In genomic region chr3:49788296-49788695, GRCm38 (mm10) we compare ENCODE assay signal across 25 mouse cellular contexts.
"Had no signal": no experiment of that assay in that cellular context is flagged by ENCODE, and none has a peak within 500 bp of the region (broad histone marks: within the 10 kb centered on the region; RNA-seq: fewer than 3 reads in every experiment).

No protein-coding gene starts in this region.

- H3K9ac ChIP-seq: heart, embryonic 13.5 days; heart, embryonic 15.5 days; hindbrain, embryonic 15.5 days; limb, embryonic 12.5 days; liver, embryonic 13.5 days; liver, embryonic 15.5 days had no signal

- H3K27ac ChIP-seq: heart, adult 2 months; heart, embryonic 13.5 days; heart, embryonic 15.5 days; hindbrain, embryonic 15.5 days; hindbrain, postnatal 0 days; layer of hippocampus, adult 2 months; left cerebral cortex, adult 2 months; limb, embryonic 10.5 days; limb, embryonic 12.5 days; liver, embryonic 13.5 days; liver, embryonic 15.5 days had no signal

- DNase-seq: gastrocnemius, postnatal 14 days; gastrocnemius, postnatal 36 days; heart, adult 11 months; heart, adult 2 months; heart, postnatal 14 days; heart, postnatal 36 days; kidney, adult 11 months; kidney, adult 2 months; kidney, postnatal 10 days; kidney, postnatal 25 days; kidney, postnatal 4 days; liver; liver, embryonic 13.5 days had no signal

- ATAC-seq: hindbrain, postnatal 0 days; intestine, embryonic 16.5 days had no signal

- H3K4me3 ChIP-seq: heart, adult 2 months; heart, embryonic 13.5 days; heart, embryonic 15.5 days; hindbrain, embryonic 15.5 days; layer of hippocampus, adult 2 months; left cerebral cortex, adult 2 months; limb, embryonic 10.5 days; limb, embryonic 12.5 days; liver, embryonic 13.5 days; liver, embryonic 15.5 days had no signal

- H3K4me1 ChIP-seq: heart, embryonic 13.5 days; heart, embryonic 15.5 days; hindbrain, embryonic 15.5 days; limb, embryonic 10.5 days; limb, embryonic 12.5 days; liver, embryonic 13.5 days; liver, embryonic 15.5 days had no signal

- H3K9me3 ChIP-seq: heart, embryonic 13.5 days; heart, embryonic 15.5 days; hindbrain, embryonic 15.5 days; limb, embryonic 10.5 days; limb, embryonic 12.5 days; liver, embryonic 13.5 days; liver, embryonic 15.5 days had no signal

- H3K27me3 ChIP-seq: heart, embryonic 13.5 days; heart, embryonic 15.5 days; hindbrain, embryonic 15.5 days; limb, embryonic 12.5 days; liver, embryonic 13.5 days; liver, embryonic 15.5 days had no signal

- H3K4me2 ChIP-seq: heart, embryonic 11.5 days; heart, embryonic 13.5 days; heart, embryonic 15.5 days; hindbrain, embryonic 15.5 days; limb, embryonic 12.5 days; liver, embryonic 11.5 days; liver, embryonic 13.5 days; liver, embryonic 15.5 days had no signal

- H3K36me3 ChIP-seq: heart, embryonic 13.5 days; heart, embryonic 15.5 days; hindbrain, embryonic 15.5 days; limb, embryonic 10.5 days; limb, embryonic 12.5 days; liver, embryonic 13.5 days; liver, embryonic 15.5 days had no signal
